8 mouse cellular contexts compared by ENCODE assay signal in genomic region chr3:65352278-65353127, GRCm38 (mm10). TPM values are rescaled to one million over a fixed set of nuclear protein-coding genes. Genes with fewer than 3 reads are reported as not detected.
DNase-seq lines count a peak whose midpoint lies in the region; ATAC-seq and TF ChIP-seq lines count a peak whose summit lies in the region.

No protein-coding gene starts in this region.

- no peaks in the 10 kb centered on the region for H3K27me3 ChIP-seq in forebrain, postnatal 0 days (ENCODE audit: insufficient read depth, low read length)
- no peaks in the 10 kb centered on the region for H3K27me3 ChIP-seq in midbrain, embryonic 14.5 days (ENCODE audit: control insufficient read depth, insufficient read depth, low read length)

- H3K4me2 ChIP-seq in forebrain, postnatal 0 days (ENCODE audit: low read depth) = no peak overlapping the region
- no peak overlapping the region for H3K4me2 ChIP-seq in midbrain, embryonic 14.5 days (ENCODE audit: low read length)

- no peak overlapping the region for H3K4me3 ChIP-seq in layer of hippocampus, adult 2 months
- H3K4me3 ChIP-seq in forebrain, postnatal 0 days (ENCODE audit: low read depth, low read length) = no peak overlapping the region
- H3K4me3 ChIP-seq in midbrain, embryonic 14.5 days (replicated peaks; ENCODE audit: low read depth, low read length) = no peak overlapping the region

- H3K27ac ChIP-seq in layer of hippocampus, adult 2 months = no peak overlapping the region
- no peak overlapping the region for H3K27ac ChIP-seq in forebrain, postnatal 0 days (ENCODE audit: low read depth, low read length)
- H3K27ac ChIP-seq in midbrain, embryonic 14.5 days (replicated peaks; ENCODE audit: low read depth, low read length) = no peak overlapping the region

- DNase-seq in layer of hippocampus, adult 2 months (ENCODE audit: low spot score in 2 of 2) = no peak
- no peak for DNase-seq in layer of hippocampus, adult 11-12 months (ENCODE audit: low spot score)
- peak; percentile 58 for DNase-seq in MN1 (ENCODE audit: low spot score)
- peak; percentile 76 for DNase-seq in forebrain, postnatal 0 days
- DNase-seq in midbrain, embryonic 14.5 days = peak; percentile 84
- DNase-seq in testis, postnatal 10 days (ENCODE audit: low spot score) = no peak
- no peak for DNase-seq in spleen, postnatal 4 days (ENCODE audit: low spot score in 2 of 2)

- H3K36me3 ChIP-seq in forebrain, postnatal 0 days (ENCODE audit: insufficient read depth) = no peaks in the 10 kb centered on the region
- no peaks in the 10 kb centered on the region for H3K36me3 ChIP-seq in midbrain, embryonic 14.5 days (ENCODE audit: control insufficient read depth, insufficient read depth, low read length)

- no peak overlapping the region for H3K9ac ChIP-seq in forebrain, postnatal 0 days
- no peak overlapping the region for H3K9ac ChIP-seq in midbrain, embryonic 14.5 days (replicated peaks; ENCODE audit: low read length)

- no peaks in the 10 kb centered on the region for H3K4me1 ChIP-seq in forebrain, postnatal 0 days (ENCODE audit: insufficient read depth)
- no peaks in the 10 kb centered on the region for H3K4me1 ChIP-seq in midbrain, embryonic 14.5 days (ENCODE audit: control insufficient read depth, insufficient read depth, low read length)

- peak; percentile 84 for TF ChIP-seq CTCF in layer of hippocampus, adult 2 months (conservative IDR thresholded peaks at IDR 0.05)
- TF ChIP-seq CTCF in forebrain, postnatal 0 days (IDR thresholded peaks at IDR 0.05; ENCODE audit: low read depth) = peak; percentile 57

- 40% methylated on average over 4 of the region's 4 CpGs for WGBS in forebrain, postnatal 0 days
- 48% methylated on average over 4 of the region's 4 CpGs for WGBS in midbrain, embryonic 14.5 days

- ATAC-seq in forebrain, postnatal 0 days = 0 out of 2 replicates have a peak, but pooled peaks have one; percentile 35
- ATAC-seq in midbrain, embryonic 14.5 days (ENCODE audit: low FRiP score, low TSS enrichment) = peak; percentile 62; the same call in 1 of the 2 replicates
- ATAC-seq in erythroblast, adult 5-6 weeks (replicated peaks; ENCODE audit: low FRiP score, poor library complexity, severe bottlenecking) = no peak

- no peaks in the 10 kb centered on the region for H3K9me3 ChIP-seq in forebrain, postnatal 0 days (ENCODE audit: low read length)
- H3K9me3 ChIP-seq in midbrain, embryonic 14.5 days (ENCODE audit: control insufficient read depth, low read length) = no peaks in the 10 kb centered on the region

RNA-seq across cellular contexts. Expression of gene Ssr3, which starts 39.9 kb away (rescaled TPM):
- 100 to 1,000 TPM; 109 to 113 TPM for total RNA-seq in layer of hippocampus, adult 2 months (2021)
- 146 and 174 TPM in 2 replicates for total RNA-seq in forebrain, postnatal 0 days (2014; rRNA removed)
- 149 and 155 TPM in 2 replicates for polyA plus RNA-seq in forebrain, postnatal 0 days (2015; fragmentation: Nextera tagmentation; extraction: Ambion mirVana)
- polyA plus RNA-seq in midbrain, embryonic 14.5 days (2014; fragmentation: Nextera tagmentation; extraction: Ambion mirVana) = 169 and 212 TPM in 2 replicates
- 85.9 and 89.7 TPM in 2 replicates for total RNA-seq in erythroblast, adult 5-6 weeks (2015; ENCODE audit: low replicate concordance)
- 72.2 and 81.8 TPM in 2 replicates for total RNA-seq in erythroblast, adult 5-6 weeks (2017; ENCODE audit: low replicate concordance)

Comparison
In these comparisons a context has a peak if more than half of its experiments do, and no peak if none do; other contexts are left out.
1. DNase-seq: peak in MN1 (single experiment), forebrain, postnatal 0 days (single experiment) and midbrain, embryonic 14.5 days (single experiment); none in layer of hippocampus, adult 2 months (0 of 2), layer of hippocampus, adult 11-12 months (single experiment), testis, postnatal 10 days (single experiment) and spleen, postnatal 4 days (0 of 2).